Mouse (Mus musculus) fibroblast of lung, adult 2 months (primary cell): Measurements from ENCODE around the gene Mmp12.
"Not testable (repeated sequence)": the region's sequence is repeated elsewhere in the genome, so short reads cannot be mapped to it uniquely, and the experiment has no call there.

Experiments
- DNase-seq: peaks from one replicate; pipeline ENCODE4 v3.0.0-alpha.2; 2011; ENCODE audit warnings: low read depth

The Mmp12 gene

GRCm38 (mm10) chr9:7344107-7344506 is at the start of gene Mmp12:
Mmp12 (plus strand) TSS chr9:7344381.
- DNase-seq, result no peak

DNA sequence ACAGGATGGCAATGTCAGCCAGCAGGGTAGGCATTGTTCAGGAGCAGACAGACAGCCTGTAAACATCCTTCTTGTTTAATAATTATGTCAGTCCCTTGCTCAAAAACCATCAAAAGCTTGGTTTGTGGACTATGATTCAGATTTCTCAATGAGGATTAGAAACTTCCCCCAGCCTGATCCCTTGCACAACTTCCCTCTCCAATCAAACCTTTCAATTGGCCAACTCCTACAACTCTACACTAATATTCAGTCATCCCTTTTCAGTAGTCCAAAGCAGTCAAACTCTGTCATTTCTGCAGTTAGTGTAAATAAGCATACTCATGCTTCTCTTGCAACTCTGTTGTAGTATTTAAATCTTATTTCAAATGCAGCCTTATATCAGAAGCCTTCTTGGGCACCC is 12.3 kb upstream of the Mmp12 start:
- DNase-seq, result peak; percentile 4

GRCm38 (mm10) chr9:7335766-7336680 is 8.2 kb upstream of the Mmp12 start:
- no peak for DNase-seq

DNA sequence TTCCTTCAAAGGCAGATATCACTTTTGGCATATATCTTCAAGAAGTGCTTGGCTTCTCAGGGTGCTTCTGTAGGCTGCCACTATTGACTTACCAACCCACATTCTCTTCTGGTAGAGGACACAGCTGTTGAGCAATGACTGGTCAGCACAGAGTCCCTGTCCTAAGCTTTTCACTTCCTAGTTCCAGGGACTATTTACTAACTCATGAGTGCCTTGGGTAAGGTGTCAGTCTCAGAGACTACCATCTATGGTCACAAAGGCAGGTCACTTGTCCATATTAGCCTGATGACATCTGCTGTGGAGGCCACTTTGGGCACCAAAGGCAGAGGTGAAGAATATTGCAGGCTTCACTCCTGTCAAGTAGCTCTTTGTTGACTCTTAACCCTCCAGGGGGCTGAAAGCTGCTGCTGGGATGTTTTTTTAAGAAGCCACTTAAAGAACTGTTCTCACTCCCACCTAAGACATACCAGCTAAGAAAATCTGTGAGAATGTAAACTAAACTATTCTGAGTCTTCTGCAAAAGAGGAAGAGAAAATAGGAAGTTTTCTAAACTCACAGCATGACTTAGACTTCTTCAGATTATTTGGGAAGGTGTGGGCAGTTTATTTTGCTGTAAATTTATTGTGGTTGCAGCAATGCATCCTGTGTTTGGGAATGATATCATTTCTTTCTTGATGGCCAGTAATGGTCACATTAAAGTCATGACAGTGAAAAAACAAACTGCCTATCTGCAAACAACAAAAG is 7.3 kb upstream of the Mmp12 start:
- no peak for DNase-seq

GRCm38 (mm10) chr9:7345513-7345912 is 1.3 kb downstream of the Mmp12 start:
- no peak for DNase-seq

- DNase-seq, result no peak
These were observed 10.4 kb downstream of the Mmp12 start for GRCm38 (mm10) chr9:7354535-7354934.

GRCm38 (mm10) chr9:7387947-7388346 is 43.8 kb downstream of the Mmp12 start, which contains the start of gene Mmp1b:
Mmp1b (minus strand) TSS chr9:7388047.
- peak; percentile 1 for DNase-seq

GRCm38 (mm10) chr9:7396556-7396955 is 52.4 kb downstream of the Mmp12 start:
- not testable (repeated sequence) for DNase-seq
